Comparison of ENCODE assay signal across 8 mouse cellular contexts in genomic region chrX:169986519-169987367, GRCm38 (mm10). TPM values are rescaled to one million over a fixed set of nuclear protein-coding genes. Genes with fewer than 3 reads are reported as not detected.
A peak's percentile ranks its signal among the peaks of the same experiment; 100 is the strongest.
DNase-seq lines count a peak whose midpoint lies in the region; ATAC-seq lines count a peak whose summit lies in the region.
"Not testable (repeated sequence)": the region's sequence is repeated elsewhere in the genome, so short reads cannot be mapped to it uniquely, and the experiment has no call there.

No protein-coding gene starts in this region.

- H3K4me1 ChIP-seq in hindbrain, embryonic 10.5 days (replicated peaks); lung, embryonic 15.5 days: not testable (repeated sequence)

- DNase-seq in MN1 (ENCODE audit: low spot score), result peak; percentile 68
- DNase-seq in cerebellum, adult 9-11 months, result peak; percentile 96
- DNase-seq in hindbrain, embryonic 10.5 days (ENCODE audit: low spot score), result peak; percentile 70
- DNase-seq in layer of hippocampus, adult 9-10 months (ENCODE audit: low spot score), result peak; percentile 87
- peak; percentile 71 to 95 for DNase-seq in thymus, adult 18-20 months

- peaks cover 78% of the 10 kb centered on the region for H3K9me3 ChIP-seq in hindbrain, embryonic 10.5 days
- H3K9me3 ChIP-seq in lung, embryonic 15.5 days, result peaks cover 41% of the 10 kb centered on the region

- peaks cover 80% of the 10 kb centered on the region for H3K36me3 ChIP-seq in hindbrain, embryonic 10.5 days
- H3K36me3 ChIP-seq in lung, embryonic 15.5 days, result peaks cover 69% of the 10 kb centered on the region

- H3K4me3 ChIP-seq in hindbrain, embryonic 10.5 days, result peak overlapping the region; percentile 31
- H3K4me3 ChIP-seq in lung, embryonic 15.5 days, result peak overlapping the region; percentile 3; the same call in 1 of the 2 replicates

- H3K9ac ChIP-seq in lung, embryonic 15.5 days, result not testable (repeated sequence)

- H3K27me3 ChIP-seq in hindbrain, embryonic 10.5 days (ENCODE audit: insufficient read depth, poor library complexity, severe bottlenecking); lung, embryonic 15.5 days: not testable (repeated sequence)

- H3K4me2 ChIP-seq in lung, embryonic 15.5 days, result peak overlapping the region; percentile 11

- ATAC-seq in frontal cortex, adult (ENCODE audit: low TSS enrichment), result peak; percentile 79
- peak; percentile 85 for ATAC-seq in lung, embryonic 15.5 days (ENCODE audit: borderline replicate concordance, extremely low read depth, low FRiP score, low TSS enrichment)
- peak; percentile 55 for ATAC-seq in neutrophil, adult 5-6 weeks (ENCODE audit: extremely low read depth, insufficient number of reproducible peaks, low FRiP score, poor library complexity, severe bottlenecking)

- peak overlapping the region; percentile 50 for H3K27ac ChIP-seq in hindbrain, embryonic 10.5 days
- H3K27ac ChIP-seq in lung, embryonic 15.5 days, result not testable (repeated sequence)

- 57% methylated on average over 51 of the region's 51 CpGs for WGBS in hindbrain, embryonic 10.5 days
- WGBS in lung, embryonic 15.5 days, result 58% methylated on average over 51 of the region's 51 CpGs

RNA-seq across cellular contexts. Expression of gene Gm21887, which starts 22.7 kb away (rescaled TPM):
- polyA plus RNA-seq in hindbrain, embryonic 10.5 days (2016; fragmentation: Nextera tagmentation; extraction: Ambion mirVana), result 229 and 264 TPM in 2 replicates
- polyA plus RNA-seq in lung, embryonic 15.5 days (2015; fragmentation: Nextera tagmentation; extraction: Ambion mirVana), result 199 and 218 TPM in 2 replicates
- 206 and 226 TPM in 2 replicates for total RNA-seq in neutrophil, adult 5-6 weeks (2017)
